Comparison of ENCODE assay signal across 16 mouse cellular contexts in the genomic region with DNA sequence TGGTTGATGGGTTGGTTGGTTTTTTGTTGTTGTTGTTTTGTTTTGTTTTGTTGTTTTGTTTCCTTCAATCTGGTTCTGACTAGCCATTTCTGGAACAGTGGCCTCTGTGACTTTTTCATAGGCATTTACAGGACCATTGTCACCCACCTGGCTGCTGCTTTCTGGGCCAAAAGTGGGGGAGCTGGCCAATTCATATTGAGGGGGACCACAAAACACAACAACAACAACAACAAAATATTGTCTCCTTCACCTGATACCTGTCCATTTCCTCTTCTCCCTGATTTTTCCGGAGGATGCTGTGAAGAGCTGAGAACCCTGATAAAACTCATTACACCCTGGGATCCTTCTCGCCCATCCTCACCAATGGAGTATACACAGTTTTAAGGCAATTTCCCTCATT. TPM values are rescaled to one million over a fixed set of nuclear protein-coding genes. Genes with fewer than 3 reads are reported as not detected.
DNase-seq lines count a peak whose midpoint lies in the region; ATAC-seq lines count a peak whose summit lies in the region.
"Had no signal": no experiment of that assay in that cellular context is flagged by ENCODE, and none has a peak within 500 bp of the region (broad histone marks: within the 10 kb centered on the region; RNA-seq: fewer than 3 reads in every experiment).

No protein-coding gene starts in this region.

- peak overlapping the region; percentile 52 for H3K4me3 ChIP-seq in forebrain, embryonic 12.5 days (replicated peaks)
- peak overlapping the region; percentile 33 for H3K4me3 ChIP-seq in forebrain, embryonic 16.5 days (replicated peaks; ENCODE audit: low read length)
- H3K4me3 ChIP-seq in limb, embryonic 11.5 days (ENCODE audit: low read depth, low read length), result peak overlapping the region; percentile 80
- H3K4me3 ChIP-seq in midbrain, embryonic 14.5 days (replicated peaks; ENCODE audit: low read depth, low read length), result peak overlapping the region; percentile 47
- H3K4me3 ChIP-seq: heart, embryonic 12.5 days; liver, embryonic 15.5 days had no signal

- ATAC-seq in forebrain, embryonic 12.5 days (ENCODE audit: low FRiP score), result no peak
- no peak for ATAC-seq in forebrain, embryonic 16.5 days
- ATAC-seq in limb, embryonic 11.5 days (ENCODE audit: insufficient number of reproducible peaks, low FRiP score, low TSS enrichment, low read depth), result no peak
- no peak for ATAC-seq in midbrain, embryonic 14.5 days (ENCODE audit: low FRiP score, low TSS enrichment)
- no peak for ATAC-seq in megakaryocyte progenitor cell, adult 5-6 weeks (replicated peaks; ENCODE audit: poor library complexity)
- ATAC-seq: CD4-positive, CD25-positive, alpha-beta regulatory T cell, adult 4 months had no signal

- peaks cover 82% of the 10 kb centered on the region for H3K27me3 ChIP-seq in forebrain, embryonic 12.5 days
- H3K27me3 ChIP-seq in forebrain, embryonic 16.5 days (replicated peaks; ENCODE audit: control insufficient read depth, insufficient read depth, low read length), result peaks cover 44% of the 10 kb centered on the region
- peaks cover 3% of the 10 kb centered on the region; the same call in 1 of the 2 replicates for H3K27me3 ChIP-seq in limb, embryonic 11.5 days (ENCODE audit: control insufficient read depth, insufficient read depth, low read length)
- peaks cover 30% of the 10 kb centered on the region for H3K27me3 ChIP-seq in midbrain, embryonic 14.5 days (ENCODE audit: control insufficient read depth, insufficient read depth, low read length)

- DNase-seq in limb, embryonic 11.5 days (ENCODE audit: low spot score), result peak; percentile 36
- peak; percentile 45 for DNase-seq in midbrain, embryonic 14.5 days
- no peak for DNase-seq in urinary bladder, postnatal 14 days (ENCODE audit: low spot score)
- no peak for DNase-seq in spleen, adult 12 weeks (ENCODE audit: low spot score)
- DNase-seq: adrenal gland, postnatal 10 days; gastrocnemius, postnatal 36 days; heart, postnatal 4 days; kidney, adult 11 months; kidney, postnatal 14 days; lung, postnatal 36 days had no signal

- H3K9ac ChIP-seq in forebrain, embryonic 12.5 days, result peak overlapping the region; percentile 74
- H3K9ac ChIP-seq in forebrain, embryonic 16.5 days (replicated peaks; ENCODE audit: low read depth, low read length), result no peak overlapping the region
- H3K9ac ChIP-seq in limb, embryonic 11.5 days (ENCODE audit: low read length), result peak overlapping the region; percentile 98
- H3K9ac ChIP-seq in midbrain, embryonic 14.5 days (replicated peaks; ENCODE audit: low read length), result peak overlapping the region; percentile 93
- H3K9ac ChIP-seq: heart, embryonic 12.5 days; liver, embryonic 15.5 days had no signal

- no peaks in the 10 kb centered on the region for H3K36me3 ChIP-seq in forebrain, embryonic 12.5 days (replicated peaks)
- no peaks in the 10 kb centered on the region for H3K36me3 ChIP-seq in forebrain, embryonic 16.5 days (ENCODE audit: control insufficient read depth, insufficient read depth)
- no peaks in the 10 kb centered on the region for H3K36me3 ChIP-seq in limb, embryonic 11.5 days (ENCODE audit: control insufficient read depth, insufficient read depth, low read length)
- H3K36me3 ChIP-seq in midbrain, embryonic 14.5 days (ENCODE audit: control insufficient read depth, insufficient read depth, low read length), result peaks cover 18% of the 10 kb centered on the region
- H3K36me3 ChIP-seq: heart, embryonic 12.5 days; liver, embryonic 15.5 days had no signal

- H3K9me3 ChIP-seq in forebrain, embryonic 12.5 days, result no peaks in the 10 kb centered on the region
- H3K9me3 ChIP-seq in forebrain, embryonic 16.5 days (ENCODE audit: control insufficient read depth, low read length), result no peaks in the 10 kb centered on the region
- no peaks in the 10 kb centered on the region for H3K9me3 ChIP-seq in limb, embryonic 11.5 days (ENCODE audit: control insufficient read depth, low read length)
- H3K9me3 ChIP-seq in midbrain, embryonic 14.5 days (ENCODE audit: control insufficient read depth, low read length), result no peaks in the 10 kb centered on the region
- H3K9me3 ChIP-seq: heart, embryonic 12.5 days; liver, embryonic 15.5 days had no signal

- WGBS in forebrain, embryonic 12.5 days, result 7% methylated on average over 2 of the region's 2 CpGs
- 16% methylated on average over 2 of the region's 2 CpGs for WGBS in forebrain, embryonic 16.5 days
- 16% methylated on average over 2 of the region's 2 CpGs for WGBS in limb, embryonic 11.5 days
- WGBS in midbrain, embryonic 14.5 days, result 7% methylated on average over 2 of the region's 2 CpGs

- peak overlapping the region; percentile 71; the same call in 1 of the 2 replicates for H3K27ac ChIP-seq in forebrain, embryonic 12.5 days
- H3K27ac ChIP-seq in forebrain, embryonic 16.5 days (ENCODE audit: low read length), result no peak overlapping the region
- H3K27ac ChIP-seq in limb, embryonic 11.5 days (replicated peaks; ENCODE audit: low read depth, low read length), result peak overlapping the region; percentile 96; the same call in 1 of the 2 replicates
- peak overlapping the region; percentile 97 for H3K27ac ChIP-seq in midbrain, embryonic 14.5 days (replicated peaks; ENCODE audit: low read depth, low read length)
- H3K27ac ChIP-seq: liver, embryonic 15.5 days had no signal

- H3K4me2 ChIP-seq in forebrain, embryonic 12.5 days, result peak overlapping the region; percentile 61
- no peak overlapping the region for H3K4me2 ChIP-seq in forebrain, embryonic 16.5 days (ENCODE audit: low read length)
- H3K4me2 ChIP-seq in limb, embryonic 11.5 days (ENCODE audit: low read depth, severe bottlenecking), result peak overlapping the region; percentile 51
- peak overlapping the region; percentile 63 for H3K4me2 ChIP-seq in midbrain, embryonic 14.5 days (ENCODE audit: low read length)
- H3K4me2 ChIP-seq: liver, embryonic 15.5 days had no signal

- peaks cover 35% of the 10 kb centered on the region for H3K4me1 ChIP-seq in forebrain, embryonic 12.5 days
- peaks cover 34% of the 10 kb centered on the region for H3K4me1 ChIP-seq in forebrain, embryonic 16.5 days (replicated peaks; ENCODE audit: control insufficient read depth, insufficient read depth, low read length)
- H3K4me1 ChIP-seq in limb, embryonic 11.5 days (ENCODE audit: control insufficient read depth, insufficient read depth, low read length), result peaks cover 12% of the 10 kb centered on the region
- H3K4me1 ChIP-seq in midbrain, embryonic 14.5 days (ENCODE audit: control insufficient read depth, insufficient read depth, low read length), result no peaks in the 10 kb centered on the region; the same call in 1 of the 2 replicates

RNA-seq across cellular contexts. Expression of a gene that starts 9.1 kb away (rescaled TPM):
- polyA plus RNA-seq in forebrain, embryonic 12.5 days (2016; fragmentation: Nextera tagmentation; extraction: Ambion mirVana), result 37.2 and 44.5 TPM in 2 replicates
- 8.5 and 17.0 TPM in 2 replicates for polyA plus RNA-seq in forebrain, embryonic 16.5 days (2015; fragmentation: Nextera tagmentation; extraction: Ambion mirVana)
- 108 and 116 TPM in 2 replicates for polyA plus RNA-seq in limb, embryonic 11.5 days (2014; fragmentation: Nextera tagmentation; extraction: Ambion mirVana)
- polyA plus RNA-seq in midbrain, embryonic 14.5 days (2014; fragmentation: Nextera tagmentation; extraction: Ambion mirVana), result 114 and 129 TPM in 2 replicates
- total RNA-seq in megakaryocyte progenitor cell, adult 5-6 weeks (2015), result not detected in 2 replicates
- not detected in 2 replicates for total RNA-seq in megakaryocyte progenitor cell, adult 5-6 weeks (2017)
- total RNA-seq: gastrocnemius, postnatal 36 days; heart, postnatal 4 days had no signal
- polyA plus RNA-seq: CD4-positive, CD25-positive, alpha-beta regulatory T cell, adult 4 months had no signal

RNA-seq across cellular contexts. Expression of a gene that starts 17.4 kb away (rescaled TPM):
- polyA plus RNA-seq in forebrain, embryonic 12.5 days (2016; fragmentation: Nextera tagmentation; extraction: Ambion mirVana), result 55.5 and 61.9 TPM in 2 replicates
- 23.0 and 26.4 TPM in 2 replicates for polyA plus RNA-seq in forebrain, embryonic 16.5 days (2015; fragmentation: Nextera tagmentation; extraction: Ambion mirVana)
- 54.2 and 60.4 TPM in 2 replicates for polyA plus RNA-seq in limb, embryonic 11.5 days (2014; fragmentation: Nextera tagmentation; extraction: Ambion mirVana)
- 47.4 and 52.1 TPM in 2 replicates for polyA plus RNA-seq in midbrain, embryonic 14.5 days (2014; fragmentation: Nextera tagmentation; extraction: Ambion mirVana)
- total RNA-seq in megakaryocyte progenitor cell, adult 5-6 weeks (2015), result 21.2 and 25.5 TPM in 2 replicates
- total RNA-seq in megakaryocyte progenitor cell, adult 5-6 weeks (2017), result 17.0 and 18.9 TPM in 2 replicates

Comparison
In these comparisons a context has a peak if more than half of its experiments do, and no peak if none do; other contexts are left out.
1. DNase-seq: peak in limb, embryonic 11.5 days (single experiment) and midbrain, embryonic 14.5 days (single experiment); none in urinary bladder, postnatal 14 days (single experiment) and spleen, adult 12 weeks (single experiment).
2. Peak in every context shown above with its lines, with median percentiles within 50 percentile points of each other: H3K4me3 ChIP-seq.